Mouse (Mus musculus) adrenal gland (tissue): Measurements from ENCODE around the gene Ccdc142.

Source experiments
- intact Hi-C: fragments of 180-260 bp; cut with DNase I; formaldehyde crosslinking; loops from one replicate; pipeline ENCODE4 v1.15.1; 2025
- long read RNA-seq, 2 experiments: library from polyadenylated mRNA; unstranded; transcript quantifications; one replicate each; pipeline ENCODE4 v2.0.0; 2020; ENCODE audit warnings: borderline replicate concordance in 1 of 2; ENCODE audit not compliant: insufficient replicate concordance in 1 of 2

The Ccdc142 gene
- long read RNA-seq, experiment 1: 0 reads
- long read RNA-seq, experiment 2, partial matches to known transcripts: 0 of 1 reads
- long read RNA-seq, experiment 2, other reads (novel, unspliced or antisense): 0 of 1 reads

GRCm38 (mm10) chr6:83101316-83101687, at the start of gene Ccdc142, which contains the start of gene Gm42688:
Ccdc142 (plus strand) TSS chr6:83101601.
Gm42688 (plus strand) TSS chr6:83101617.
- intact Hi-C loops: loop anchor here (2.0 kb wide), 1 partner anchor 105 kb away; no protein-coding TSS in a partner anchor

- intact Hi-C loops: no loop called here
Observed at GRCm38 (mm10) chr6:83053136-83053960, 48.1 kb upstream of the Ccdc142 start.

GRCm38 (mm10) chr6:83054074-83054851, 47.1 kb upstream of the Ccdc142 start, which contains the start of gene Aup1:
Aup1 (plus strand) TSS chr6:83054521.
- intact Hi-C loops: no loop called here

- intact Hi-C loops: loop anchor here (5.0 kb wide), 1 partner anchor 58 kb away; no protein-coding TSS in a partner anchor
Observed at GRCm38 (mm10) chr6:83054871-83055431, 46.5 kb upstream of the Ccdc142 start, which contains the start of gene Htra2. Htra2 (minus strand) TSS chr6:83055273.

GRCm38 (mm10) chr6:83057790-83058189, 43.6 kb upstream of the Ccdc142 start, which contains the start of gene Dqx1:
Dqx1 (plus strand) TSS chr6:83057844.
- intact Hi-C loops: loop anchor here (5.0 kb wide), 1 partner anchor 60 kb away; no protein-coding TSS in a partner anchor

GRCm38 (mm10) chr6:83058725-83059124, 42.7 kb upstream of the Ccdc142 start:
- intact Hi-C loops: loop anchor here (5.0 kb wide), 1 partner anchor 61 kb away; no protein-coding TSS in a partner anchor

- intact Hi-C loops: no loop called here
Observed at GRCm38 (mm10) chr6:83065995-83066394, 35.4 kb upstream of the Ccdc142 start.

GRCm38 (mm10) chr6:83066441-83066840, 35.0 kb upstream of the Ccdc142 start:
- intact Hi-C loops: no loop called here

- intact Hi-C loops: no loop called here
Observed at GRCm38 (mm10) chr6:83068221-83068620, 33.2 kb upstream of the Ccdc142 start.

GRCm38 (mm10) chr6:83068706-83069487, 32.5 kb upstream of the Ccdc142 start:
- intact Hi-C loops: no loop called here

GRCm38 (mm10) chr6:83069488-83070246, 31.7 kb upstream of the Ccdc142 start:
- intact Hi-C loops: no loop called here

GRCm38 (mm10) chr6:83070247-83070310, 31.3 kb upstream of the Ccdc142 start, which contains the start of gene Tlx2:
Tlx2 (minus strand) TSS chr6:83070293.
- intact Hi-C loops: no loop called here

- intact Hi-C loops: no loop called here
Observed at GRCm38 (mm10) chr6:83070311-83071219, 30.8 kb upstream of the Ccdc142 start.

- intact Hi-C loops: no loop called here
Observed at GRCm38 (mm10) chr6:83071220-83071619, 30.2 kb upstream of the Ccdc142 start.

GRCm38 (mm10) chr6:83074979-83075378, 26.4 kb upstream of the Ccdc142 start:
- intact Hi-C loops: loop anchor here (5.0 kb wide), 2 partner anchors 37 to 78 kb away; no protein-coding TSS in a partner anchor

GRCm38 (mm10) chr6:83077630-83078323, 23.6 kb upstream of the Ccdc142 start, which contains the start of gene Pcgf1:
Pcgf1 (plus strand) TSS chr6:83077869.
- intact Hi-C loops: loop anchor here (5.0 kb wide), 2 partner anchors 35 to 80 kb away; no protein-coding TSS in a partner anchor

GRCm38 (mm10) chr6:83078324-83078858, 23.0 kb upstream of the Ccdc142 start:
- intact Hi-C loops: loop anchor here (5.0 kb wide), 2 partner anchors 34 to 81 kb away; no protein-coding TSS in a partner anchor

GRCm38 (mm10) chr6:83080210-83080609, 21.2 kb upstream of the Ccdc142 start:
- intact Hi-C loops: no loop called here
